Mouse (Mus musculus) layer of hippocampus, adult 2 months (tissue): ENCODE measurements around the gene Tpk1. TPM values are rescaled to one million over a fixed set of nuclear protein-coding genes. Genes with fewer than 3 reads are reported as not detected.
A peak's percentile ranks its signal among the peaks of the same experiment; 100 is the strongest.

Experiments
- DNase-seq, 2 experiments: peaks; one replicate each; pipeline ENCODE4 v3.0.0; 2022; ENCODE audit warnings: low spot score in 2 of 2
- H3K27ac ChIP-seq: fragments of 200-600 bp; 2 replicates; pipeline ENCODE4 v1.8.1; 2022
- H3K4me3 ChIP-seq: fragments of 200-600 bp; 2 replicates; pipeline ENCODE4 v1.8.1; 2022; ENCODE audit warnings: mild to moderate bottlenecking
- CTCF ChIP-seq: fragments of 200-600 bp; conservative IDR thresholded peaks from 2 replicates; pipeline ENCODE4 v1.8.1; 2022; ENCODE audit warnings: antibody characterized with exemption, mild to moderate bottlenecking, moderate library complexity
- total RNA-seq, 2 experiments: library from RNA; stranded (reverse); gene quantifications; 2 replicates each; pipeline ENCODE4 v1.2.3; 2021

Gene Tpk1
- total RNA-seq, 2 experiments from 2014 or later = 2.6 to 3.6 TPM

DNA sequence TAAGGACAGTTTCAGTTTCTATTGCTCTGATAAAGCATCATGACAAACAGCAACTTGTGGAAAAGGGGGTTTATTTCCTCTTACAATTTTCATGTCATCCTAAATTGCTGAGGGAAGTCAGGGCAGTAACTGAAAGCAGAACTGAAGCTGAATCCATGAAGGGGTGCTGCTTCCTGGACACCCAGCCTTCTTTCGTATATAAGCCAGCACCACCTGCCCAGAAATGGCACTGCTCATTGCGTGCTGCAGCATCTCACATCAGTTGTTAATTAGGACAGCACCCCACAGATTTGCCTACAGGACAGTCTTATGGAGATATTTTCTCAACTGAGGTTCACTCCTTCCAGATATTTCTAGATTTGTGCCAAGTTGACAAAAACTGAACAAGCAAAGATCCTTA lies 216.6 kb downstream of the Tpk1 start:
- TF ChIP-seq CTCF = no peak
- no peak for DNase-seq

DNA sequence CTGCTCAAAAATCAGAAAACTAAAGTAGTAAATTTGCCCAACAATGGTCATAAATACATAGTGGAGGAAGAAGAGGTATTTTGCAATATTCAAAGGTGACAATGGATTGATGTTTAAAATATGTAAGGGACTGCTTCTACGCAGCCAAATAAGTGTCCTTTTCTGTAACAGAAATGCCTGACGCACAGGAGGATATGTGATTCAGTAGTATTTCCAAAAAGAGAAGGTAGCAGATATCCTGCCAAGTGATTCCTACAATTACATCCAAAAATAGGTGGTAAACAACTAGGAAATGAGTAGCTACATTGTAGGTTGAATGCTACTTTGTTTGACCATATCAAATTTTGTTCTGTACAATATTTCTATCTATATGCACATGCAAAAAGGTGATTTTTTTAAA lies 220.2 kb downstream of the Tpk1 start:
- no peak overlapping the region for H3K27ac ChIP-seq
- no peak for TF ChIP-seq CTCF
- DNase-seq = no peak
- H3K4me3 ChIP-seq = no peak overlapping the region

More for the DNA sequence above, 216.6 kb downstream of the Tpk1 start:
- Histone ChIP-seq H3K27ac (no peak overlapping the region), H3K4me3 (no peak overlapping the region)

DNA sequence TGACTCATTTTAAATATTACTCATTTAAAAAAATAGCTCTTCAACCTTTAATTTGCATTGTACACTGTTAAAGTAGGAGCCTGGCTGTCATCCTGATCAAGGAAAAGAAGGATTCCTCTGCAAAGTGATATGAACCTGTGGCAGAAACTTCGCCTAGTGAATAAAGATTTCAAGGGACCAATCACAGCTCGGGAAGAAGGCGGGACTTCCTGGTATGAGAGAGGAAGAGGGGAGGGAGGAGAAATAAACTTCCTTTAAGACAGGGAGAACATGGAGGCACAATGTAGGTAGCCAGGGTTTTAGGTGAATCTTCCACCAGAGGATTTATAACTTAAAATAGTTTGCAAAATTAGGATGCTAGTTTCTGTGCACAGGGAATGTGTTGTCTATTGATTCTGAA lies 223.9 kb downstream of the Tpk1 start:
- H3K4me3 ChIP-seq = no peak overlapping the region
- H3K27ac ChIP-seq = no peak overlapping the region
- DNase-seq = no peak
- TF ChIP-seq CTCF = no peak

- DNase-seq = no peak
- no peak overlapping the region for H3K4me3 ChIP-seq
- no peak for TF ChIP-seq CTCF
- no peak overlapping the region for H3K27ac ChIP-seq
Measured at GRCm38 (mm10) chr6:43435987-43436541, 230.0 kb downstream of the Tpk1 start.

- TF ChIP-seq CTCF = no peak
- Histone ChIP-seq H3K27ac (no peak overlapping the region), H3K4me3 (no peak overlapping the region)
- no peak for DNase-seq
Measured at GRCm38 (mm10) chr6:43434365-43434764, 231.7 kb downstream of the Tpk1 start.

GRCm38 (mm10) chr6:43424978-43425377 lies 241.1 kb downstream of the Tpk1 start:
- Histone ChIP-seq H3K27ac (no peak overlapping the region), H3K4me3 (no peak overlapping the region)
- no peak for DNase-seq
- TF ChIP-seq CTCF = peak; percentile 48

- no peak overlapping the region for H3K4me3 ChIP-seq
- no peak for TF ChIP-seq CTCF
- no peak overlapping the region for H3K27ac ChIP-seq
- no peak for DNase-seq
Measured at GRCm38 (mm10) chr6:43420358-43420979, 245.6 kb downstream of the Tpk1 start.

GRCm38 (mm10) chr6:43408949-43409348 lies 257.1 kb downstream of the Tpk1 start:
- Histone ChIP-seq H3K4me3 (no peak overlapping the region), H3K27ac (no peak overlapping the region)
- DNase-seq = no peak
- TF ChIP-seq CTCF = no peak

DNA sequence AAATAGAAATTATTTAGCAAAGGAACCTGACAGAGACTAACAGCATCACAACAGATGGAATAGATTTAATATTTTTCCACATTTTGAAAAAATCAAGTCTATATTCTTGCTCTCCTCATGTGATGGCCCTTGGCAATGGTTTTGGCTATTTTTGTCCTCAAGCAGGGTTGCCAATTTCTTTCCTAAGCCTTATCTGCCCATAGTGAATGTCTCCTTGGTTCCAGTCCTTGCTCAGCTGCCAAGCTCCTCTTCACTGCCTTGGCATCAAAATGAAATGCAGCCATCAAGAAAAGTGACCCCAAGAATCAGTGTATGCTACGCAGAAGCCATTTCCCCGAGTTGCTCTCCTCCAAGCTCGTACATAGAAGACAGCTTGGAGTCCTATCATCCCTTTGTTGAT lies 263.0 kb downstream of the Tpk1 start:
- TF ChIP-seq CTCF = no peak
- Histone ChIP-seq H3K27ac (no peak overlapping the region), H3K4me3 (no peak overlapping the region)
- no peak for DNase-seq

DNA sequence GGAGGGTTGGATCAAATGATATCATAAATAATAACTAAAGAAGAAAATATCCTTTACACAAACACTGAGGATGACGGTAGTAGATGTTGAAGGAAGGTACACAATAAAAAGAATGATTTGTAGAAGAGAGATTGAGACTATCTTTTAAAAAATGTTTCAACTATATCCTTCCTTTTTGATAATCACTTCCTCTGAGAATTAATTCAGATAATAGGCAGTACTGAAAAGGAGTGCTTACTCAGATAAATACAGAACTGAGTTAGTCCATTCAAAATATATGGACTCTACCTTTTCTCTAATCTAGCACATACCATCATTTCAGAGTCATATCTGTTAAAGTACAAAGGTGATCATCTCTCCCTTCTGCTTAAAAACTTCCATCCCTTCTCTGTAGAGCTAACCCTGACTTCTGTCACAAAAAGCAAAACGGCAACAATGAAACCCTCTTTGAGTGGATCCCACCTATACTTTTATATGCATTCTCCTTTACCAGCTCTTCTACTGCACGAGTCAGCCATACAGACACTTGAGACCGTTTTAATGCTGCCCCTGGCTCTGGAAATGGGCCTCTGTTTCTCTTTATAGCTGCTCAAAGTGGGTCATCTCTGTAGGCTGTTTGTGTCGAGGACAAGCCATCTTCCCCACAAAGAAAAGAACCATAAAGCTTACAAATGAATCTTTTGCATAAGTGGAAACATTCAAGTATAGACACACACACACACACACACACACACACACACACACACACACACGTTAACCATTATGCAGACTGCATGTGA lies 263.7 kb downstream of the Tpk1 start:
- H3K27ac ChIP-seq = no peak overlapping the region
- no peak for DNase-seq
- TF ChIP-seq CTCF = no peak
- no peak overlapping the region for H3K4me3 ChIP-seq

GRCm38 (mm10) chr6:43396426-43396825 lies 269.7 kb downstream of the Tpk1 start:
- TF ChIP-seq CTCF = no peak
- no peak overlapping the region for H3K4me3 ChIP-seq
- H3K27ac ChIP-seq = no peak overlapping the region
- no peak for DNase-seq

DNA sequence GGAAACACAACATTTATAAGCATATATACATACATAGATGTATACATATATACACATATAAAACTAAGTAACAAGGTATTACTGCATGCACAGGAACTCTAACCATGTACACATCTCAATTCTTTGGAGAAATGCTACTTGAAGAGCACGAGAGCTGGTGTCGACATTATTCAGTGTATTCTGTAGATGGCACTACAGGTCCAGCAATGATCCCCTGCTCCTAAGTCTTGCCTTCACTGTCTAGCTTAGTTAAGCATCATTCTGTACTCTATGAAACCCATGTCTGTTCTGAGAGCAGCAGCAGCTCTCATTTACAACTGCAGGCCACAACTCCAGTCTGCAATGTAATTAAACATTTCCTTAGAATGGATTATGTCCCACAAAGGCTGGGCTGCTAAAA lies 270.5 kb downstream of the Tpk1 start:
- peak; percentile 81 for TF ChIP-seq CTCF
- no peak overlapping the region for H3K4me3 ChIP-seq
- peak; percentile 22 to 44 for DNase-seq
- H3K27ac ChIP-seq = no peak overlapping the region

- no peak for TF ChIP-seq CTCF
- H3K27ac ChIP-seq = no peak overlapping the region
- H3K4me3 ChIP-seq = no peak overlapping the region
- no peak for DNase-seq
Measured at GRCm38 (mm10) chr6:43391358-43391757, 274.7 kb downstream of the Tpk1 start.

DNA sequence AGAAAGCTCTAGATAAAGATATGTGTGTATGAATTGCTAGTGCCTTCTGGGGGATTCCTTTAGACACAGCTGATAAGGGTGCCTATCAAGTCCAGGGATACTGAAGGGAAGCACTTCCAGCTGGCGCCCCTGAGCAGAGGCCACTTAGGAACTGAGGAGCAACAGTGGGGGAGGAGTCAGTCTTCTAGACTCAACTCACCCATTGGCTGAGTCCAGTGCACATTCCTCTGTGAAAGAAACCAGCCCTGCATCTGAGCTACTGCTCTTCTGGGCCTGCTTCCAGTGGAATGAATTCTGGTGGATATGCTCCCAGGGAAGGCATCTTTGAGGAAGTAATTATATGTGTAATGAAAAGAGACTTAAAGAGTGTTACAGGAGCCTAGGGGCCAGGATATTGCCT lies 278.8 kb downstream of the Tpk1 start:
- DNase-seq = no peak
- no peak overlapping the region for H3K27ac ChIP-seq
- no peak for TF ChIP-seq CTCF
- H3K4me3 ChIP-seq = no peak overlapping the region
